Mouse (Mus musculus) heart, adult 8-10 months (tissue): Measurements from ENCODE around the gene Mllt10. TPM values are rescaled to one million over a fixed set of nuclear protein-coding genes. Genes with fewer than 3 reads are reported as not detected.

ENCODE experiments used
- DNase-seq: peaks from one replicate; pipeline ENCODE4 v3.0.0; 2022; ENCODE audit warnings: low spot score
- total RNA-seq, 4 experiments: library from RNA; stranded (reverse); gene quantifications; 2 replicates each; pipeline ENCODE4 v1.2.4; 2022

Mllt10 gene
- total RNA-seq, 4 experiments from 2014 or later: 25.1 to 41.8 (median 30.5) TPM

- no peak for DNase-seq
Measured at GRCm38 (mm10) chr2:18195691-18196396, 140.8 kb downstream of the Mllt10 start.

- DNase-seq: no peak
Measured at GRCm38 (mm10) chr2:18201820-18202462, 146.9 kb downstream of the Mllt10 start.

GRCm38 (mm10) chr2:18202923-18203322, 147.9 kb downstream of the Mllt10 start:
- DNase-seq: no peak

GRCm38 (mm10) chr2:18205118-18205517, 150.1 kb downstream of the Mllt10 start:
- peak; percentile 60 for DNase-seq

GRCm38 (mm10) chr2:18206811-18207210, 151.8 kb downstream of the Mllt10 start:
- no peak for DNase-seq

- DNase-seq: no peak
Measured at GRCm38 (mm10) chr2:18208578-18208977, 153.5 kb downstream of the Mllt10 start.

GRCm38 (mm10) chr2:18209211-18209823, 154.3 kb downstream of the Mllt10 start:
- DNase-seq: no peak

- DNase-seq: no peak
Measured at GRCm38 (mm10) chr2:18209948-18210347, 154.9 kb downstream of the Mllt10 start.

GRCm38 (mm10) chr2:18214031-18214430, 159.0 kb downstream of the Mllt10 start:
- DNase-seq: no peak

GRCm38 (mm10) chr2:18217867-18218266, 162.8 kb downstream of the Mllt10 start:
- peak; percentile 32 for DNase-seq

- DNase-seq: no peak
Measured at GRCm38 (mm10) chr2:18218500-18218899, 163.5 kb downstream of the Mllt10 start.

- peak; percentile 53 for DNase-seq
Measured at GRCm38 (mm10) chr2:18219136-18219535, 164.1 kb downstream of the Mllt10 start.

GRCm38 (mm10) chr2:18219569-18219968, 164.5 kb downstream of the Mllt10 start:
- no peak for DNase-seq

- no peak for DNase-seq
Measured at GRCm38 (mm10) chr2:18228486-18229062, 173.5 kb downstream of the Mllt10 start.

- DNase-seq: peak; percentile 42
Measured at GRCm38 (mm10) chr2:18229279-18229678, 174.2 kb downstream of the Mllt10 start.

GRCm38 (mm10) chr2:18231143-18231542, 176.1 kb downstream of the Mllt10 start:
- DNase-seq: no peak

GRCm38 (mm10) chr2:18232883-18233567, 178.0 kb downstream of the Mllt10 start:
- no peak for DNase-seq

GRCm38 (mm10) chr2:18235524-18235923, 180.5 kb downstream of the Mllt10 start:
- DNase-seq: no peak

- no peak for DNase-seq
Measured at GRCm38 (mm10) chr2:18249224-18249623, 194.2 kb downstream of the Mllt10 start.
